19 mouse cellular contexts compared by ENCODE assay signal in the genomic region with DNA sequence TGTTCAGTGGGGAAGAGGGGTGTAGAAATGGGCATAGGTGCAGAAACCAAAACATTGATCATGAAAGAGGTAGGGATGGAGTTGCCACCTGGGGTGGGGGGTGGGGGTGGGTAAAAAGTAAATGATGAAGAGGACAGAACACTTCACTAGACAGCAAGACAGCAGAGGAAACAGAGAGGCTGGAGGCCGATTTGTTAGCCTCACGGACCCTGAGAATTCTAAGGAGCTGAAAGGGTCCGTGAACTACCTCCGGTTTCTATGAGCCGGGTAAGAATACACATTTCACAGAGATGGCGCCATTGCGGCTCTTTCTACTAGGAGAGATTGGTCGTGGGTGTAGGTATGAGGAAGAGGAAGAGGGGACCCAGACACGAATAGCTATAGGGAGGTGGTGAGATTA. TPM values are rescaled to one million over a fixed set of nuclear protein-coding genes. Genes with fewer than 3 reads are reported as not detected.
"Had no signal": no experiment of that assay in that cellular context is flagged by ENCODE, and none has a peak within 500 bp of the region (broad histone marks: within the 10 kb centered on the region; RNA-seq: fewer than 3 reads in every experiment).

A gene (minus strand): TSS at position 101 of the 400 bp plus-strand sequence.

- H3K4me3 ChIP-seq: midbrain, embryonic 10.5 days; midbrain, embryonic 12.5 days; myocyte; neural tube, embryonic 13.5 days; neural tube, embryonic 15.5 days had no signal

- H3K4me1 ChIP-seq: midbrain, embryonic 12.5 days; neural tube, embryonic 13.5 days; neural tube, embryonic 15.5 days had no signal

- DNase-seq: right cerebral cortex, adult 18-20 months; right cerebral cortex, postnatal 25 days had no signal

- H3K36me3 ChIP-seq: midbrain, embryonic 10.5 days; midbrain, embryonic 12.5 days; neural tube, embryonic 13.5 days; neural tube, embryonic 15.5 days had no signal

- H3K27me3 ChIP-seq: midbrain, embryonic 12.5 days; neural tube, embryonic 13.5 days; neural tube, embryonic 15.5 days had no signal

- H3K9me3 ChIP-seq: midbrain, embryonic 10.5 days; midbrain, embryonic 12.5 days; neural tube, embryonic 13.5 days; neural tube, embryonic 15.5 days had no signal

RNA-seq across cellular contexts. Expression of the gene that starts here (rescaled TPM):
- total RNA-seq: megakaryocyte, adult 5-6 weeks; megakaryocyte-erythroid progenitor cell, adult 5-6 weeks had no signal
- polyA plus RNA-seq: liver, embryonic 16.5 days; lung, embryonic 14.5 days; lung, embryonic 16.5 days; midbrain, embryonic 10.5 days; midbrain, embryonic 12.5 days; midbrain, embryonic 14.5 days; midbrain, embryonic 16.5 days; myocyte; neural tube, embryonic 11.5 days; neural tube, embryonic 13.5 days; neural tube, embryonic 15.5 days; small intestine, adult 2 months; stomach, embryonic 14.5 days; stomach, embryonic 16.5 days; thymus, postnatal 0 days had no signal
